In the genomic region with DNA sequence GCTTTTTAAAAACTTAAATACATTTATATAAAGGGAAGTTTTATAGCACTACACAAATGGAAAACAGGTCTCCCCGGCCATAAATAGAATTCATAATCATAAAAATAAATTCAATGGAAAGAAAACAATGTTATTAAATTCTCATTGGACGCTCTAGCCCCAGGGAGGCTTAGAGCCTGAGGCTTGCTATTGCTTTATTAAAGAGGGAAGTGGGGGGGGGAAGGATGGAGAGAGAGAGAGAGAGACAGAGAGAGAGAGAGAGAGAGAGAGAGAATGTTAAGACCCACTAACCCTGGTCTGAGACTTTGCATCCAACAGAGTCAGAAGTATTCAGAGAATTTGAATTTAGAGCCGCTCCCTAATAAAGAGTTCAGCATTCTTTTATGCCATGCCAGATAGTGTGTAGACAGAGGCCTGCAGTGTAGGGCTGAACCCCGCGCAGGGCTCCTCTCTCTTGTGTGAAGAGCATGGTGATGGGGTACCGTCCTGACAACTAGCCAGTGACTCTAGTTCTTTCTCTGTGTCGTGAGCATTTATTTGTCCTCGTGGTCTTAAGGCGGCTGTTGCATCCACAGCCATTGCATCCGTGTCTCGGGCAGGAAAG, we compare ENCODE assay signal across 18 mouse cellular contexts. TPM values are rescaled to one million over a fixed set of nuclear protein-coding genes. Genes with fewer than 3 reads are reported as not detected.
A peak's percentile ranks its signal among the peaks of the same experiment; 100 is the strongest.
DNase-seq lines count a peak whose midpoint lies in the region; ATAC-seq lines count a peak whose summit lies in the region.
"Had no signal": no experiment of that assay in that cellular context is flagged by ENCODE, and none has a peak within 500 bp of the region (broad histone marks: within the 10 kb centered on the region; RNA-seq: fewer than 3 reads in every experiment).

No protein-coding gene starts in this region.

- 52% methylated on average over 11 of the region's 11 CpGs for WGBS in embryonic facial prominence, embryonic 13.5 days
- WGBS in embryonic facial prominence, embryonic 10.5 days, result 79% methylated on average over 11 of the region's 11 CpGs
- WGBS in neural tube, embryonic 13.5 days, result 64% methylated on average over 11 of the region's 11 CpGs
- WGBS in limb, embryonic 15.5 days, result 39% methylated on average over 11 of the region's 11 CpGs

- peaks cover 32% of the 10 kb centered on the region for H3K4me1 ChIP-seq in embryonic facial prominence, embryonic 13.5 days
- H3K4me1 ChIP-seq in embryonic facial prominence, embryonic 10.5 days, result peaks cover 38% of the 10 kb centered on the region
- H3K4me1 ChIP-seq in neural tube, embryonic 13.5 days (replicated peaks), result peaks cover 31% of the 10 kb centered on the region
- H3K4me1 ChIP-seq in limb, embryonic 15.5 days, result peaks cover 26% of the 10 kb centered on the region
- H3K4me1 ChIP-seq: liver, embryonic 13.5 days; lung, embryonic 15.5 days had no signal

- no peak overlapping the region for H3K4me2 ChIP-seq in embryonic facial prominence, embryonic 13.5 days
- no peak overlapping the region for H3K4me2 ChIP-seq in neural tube, embryonic 13.5 days
- H3K4me2 ChIP-seq in limb, embryonic 15.5 days, result no peak overlapping the region
- H3K4me2 ChIP-seq: embryonic facial prominence, embryonic 12.5 days; liver, embryonic 13.5 days; lung, embryonic 15.5 days had no signal

- H3K9me3 ChIP-seq in embryonic facial prominence, embryonic 13.5 days, result no peaks in the 10 kb centered on the region
- H3K9me3 ChIP-seq in embryonic facial prominence, embryonic 10.5 days, result no peaks in the 10 kb centered on the region
- no peaks in the 10 kb centered on the region for H3K9me3 ChIP-seq in neural tube, embryonic 13.5 days
- no peaks in the 10 kb centered on the region for H3K9me3 ChIP-seq in limb, embryonic 15.5 days
- H3K9me3 ChIP-seq: embryonic facial prominence, embryonic 12.5 days; heart, embryonic 10.5 days; liver, embryonic 13.5 days; lung, embryonic 15.5 days had no signal

- ATAC-seq in embryonic facial prominence, embryonic 13.5 days (ENCODE audit: insufficient number of reproducible peaks, insufficient read depth, low FRiP score, low TSS enrichment, low read depth), result no peak
- ATAC-seq in neural tube, embryonic 13.5 days (ENCODE audit: low read depth), result no peak
- ATAC-seq in limb, embryonic 15.5 days (ENCODE audit: insufficient number of reproducible peaks, low FRiP score, low TSS enrichment, low read depth), result peak; percentile 70; the same call in 1 of the 2 replicates

- H3K4me3 ChIP-seq in embryonic facial prominence, embryonic 13.5 days, result no peak overlapping the region
- H3K4me3 ChIP-seq in embryonic facial prominence, embryonic 10.5 days, result no peak overlapping the region
- H3K4me3 ChIP-seq in neural tube, embryonic 13.5 days, result no peak overlapping the region
- H3K4me3 ChIP-seq in limb, embryonic 15.5 days, result no peak overlapping the region
- H3K4me3 ChIP-seq: embryonic facial prominence, embryonic 12.5 days; heart, embryonic 10.5 days; liver, embryonic 13.5 days; lung, embryonic 15.5 days had no signal

- no peak for DNase-seq in embryonic facial prominence, embryonic 10.5 days (ENCODE audit: low spot score)
- no peak for DNase-seq in neural tube, embryonic 10.5 days (ENCODE audit: extremely low spot score, low spot score)
- no peak for DNase-seq in adrenal gland, postnatal 10 days
- no peak for DNase-seq in right cerebral cortex, postnatal 36 days (ENCODE audit: low spot score in 2 of 2)
- no peak for DNase-seq in kidney, adult 9 months
- DNase-seq: adrenal gland, adult 8-10 months; cerebellum, adult 2 months; gastrocnemius, postnatal 36 days; heart, postnatal 14 days; layer of hippocampus, postnatal 36 days; liver, embryonic 13.5 days had no signal

- no peak overlapping the region for H3K9ac ChIP-seq in embryonic facial prominence, embryonic 13.5 days
- H3K9ac ChIP-seq in neural tube, embryonic 13.5 days, result 0 out of 2 replicates have a peak overlapping the region, but pooled peaks have one; percentile 38
- H3K9ac ChIP-seq in limb, embryonic 15.5 days, result no peak overlapping the region
- H3K9ac ChIP-seq: embryonic facial prominence, embryonic 12.5 days; liver, embryonic 13.5 days; lung, embryonic 15.5 days had no signal

- no peaks in the 10 kb centered on the region for H3K36me3 ChIP-seq in embryonic facial prominence, embryonic 13.5 days
- H3K36me3 ChIP-seq in embryonic facial prominence, embryonic 10.5 days (replicated peaks), result no peaks in the 10 kb centered on the region
- H3K36me3 ChIP-seq in neural tube, embryonic 13.5 days, result no peaks in the 10 kb centered on the region
- no peaks in the 10 kb centered on the region for H3K36me3 ChIP-seq in limb, embryonic 15.5 days
- H3K36me3 ChIP-seq: embryonic facial prominence, embryonic 12.5 days; heart, embryonic 10.5 days; liver, embryonic 13.5 days; lung, embryonic 15.5 days had no signal

- H3K27me3 ChIP-seq in embryonic facial prominence, embryonic 13.5 days, result no peaks in the 10 kb centered on the region
- peaks cover 4% of the 10 kb centered on the region; the same call in 1 of the 2 replicates for H3K27me3 ChIP-seq in embryonic facial prominence, embryonic 10.5 days (replicated peaks; ENCODE audit: low read depth, poor library complexity, severe bottlenecking)
- no peaks in the 10 kb centered on the region for H3K27me3 ChIP-seq in neural tube, embryonic 13.5 days
- H3K27me3 ChIP-seq in limb, embryonic 15.5 days, result peaks cover 3% of the 10 kb centered on the region; the same call in 1 of the 2 replicates
- H3K27me3 ChIP-seq: embryonic facial prominence, embryonic 12.5 days; lung, embryonic 15.5 days had no signal

- H3K27ac ChIP-seq in embryonic facial prominence, embryonic 13.5 days, result peak overlapping the region; percentile 51; the same call in 1 of the 2 replicates
- H3K27ac ChIP-seq in embryonic facial prominence, embryonic 10.5 days (replicated peaks), result no peak overlapping the region
- H3K27ac ChIP-seq in neural tube, embryonic 13.5 days (replicated peaks), result peak overlapping the region; percentile 65
- H3K27ac ChIP-seq in limb, embryonic 15.5 days, result peak overlapping the region; percentile 72; the same call in 1 of the 2 replicates
- H3K27ac ChIP-seq: embryonic facial prominence, embryonic 12.5 days; heart, embryonic 10.5 days; liver, embryonic 13.5 days; lung, embryonic 15.5 days had no signal

RNA-seq across cellular contexts. Expression of a gene that starts 42.3 kb away (rescaled TPM):
- 1.4 TPM in 2 replicates for polyA plus RNA-seq in embryonic facial prominence, embryonic 13.5 days (2015; fragmentation: Nextera tagmentation; extraction: Ambion mirVana)
- polyA plus RNA-seq in embryonic facial prominence, embryonic 10.5 days (2016; fragmentation: Nextera tagmentation; extraction: Ambion mirVana), result 0.12 and 0.40 TPM in 2 replicates
- polyA plus RNA-seq in neural tube, embryonic 13.5 days (2015; fragmentation: Nextera tagmentation; extraction: Ambion mirVana), result 3.3 and 4.0 TPM in 2 replicates
- polyA plus RNA-seq in limb, embryonic 15.5 days (2015; fragmentation: Nextera tagmentation; extraction: Ambion mirVana), result 1.2 and 1.3 TPM in 2 replicates
- 1 to 10 TPM; 1.1 to 2.2 TPM for total RNA-seq in adrenal gland, postnatal 10 days (2021)
- total RNA-seq: gastrocnemius, postnatal 36 days; megakaryocyte progenitor cell, adult 5-6 weeks had no signal
